Mouse (Mus musculus) intestine, embryonic 16.5 days (tissue): ENCODE measurements at regions not wholly inside any gene's neighbourhood (a gene's known extent, or its start where the extent isn't known, plus 50 kb on each side); places are given as distances from the start of the nearest gene placed in this dataset.

Experiments
- ATAC-seq: fragments of 200-750 bp; cut with Nextera tagmentation; 2 replicates; pipeline ENCODE4 v1.8.0; 2017; ENCODE audit warnings: moderate TSS enrichment, moderate library complexity
- H3K27ac ChIP-seq: fragments of 300-500 bp; sonication (generic); 2 replicates; pipeline ENCODE4 v1.5.1; 2014; ENCODE audit warnings: mild to moderate bottlenecking, low read length
- H3K27me3 ChIP-seq: fragments of 300-500 bp; sonication (generic); replicated peaks from 2 replicates; pipeline ENCODE4 v1.6.1; 2014; ENCODE audit warnings: low read length, control low read depth, mixed read lengths; ENCODE audit not compliant: control insufficient read depth, insufficient read depth
- H3K36me3 ChIP-seq: fragments of 300-500 bp; sonication (generic); 2 replicates; pipeline ENCODE4 v1.6.1; 2014; ENCODE audit warnings: low read length, control low read depth; ENCODE audit not compliant: control insufficient read depth, insufficient read depth
- H3K4me1 ChIP-seq: fragments of 300-500 bp; sonication (generic); 2 replicates; pipeline ENCODE4 v1.6.1; 2014; ENCODE audit warnings: low read length, control low read depth, mixed read lengths; ENCODE audit not compliant: control insufficient read depth, insufficient read depth
- H3K4me2 ChIP-seq: fragments of 300-500 bp; sonication (generic); 2 replicates; pipeline ENCODE4 v1.6.1; 2014; ENCODE audit warnings: low read depth, low read length, control low read depth
- H3K4me3 ChIP-seq: fragments of 300-500 bp; sonication (generic); 2 replicates; pipeline ENCODE4 v1.5.1; 2014; ENCODE audit warnings: mild to moderate bottlenecking, low read length
- H3K9ac ChIP-seq: fragments of 300-500 bp; sonication (generic); 2 replicates; pipeline ENCODE4 v1.6.1; 2014; ENCODE audit warnings: low read depth, low read length
- H3K9me3 ChIP-seq: fragments of 300-500 bp; sonication (generic); 2 replicates; pipeline ENCODE4 v1.6.1; 2016; ENCODE audit warnings: low read length, control low read depth; ENCODE audit not compliant: control insufficient read depth
- WGBS: fragments of 180-500 bp; shearing (Covaris S2); extraction: QIAGEN DNeasy Blood & Tissue Kit; methylation state at CpG from one replicate; pipeline ENCODE4 v1.1.7; 2014; 5-methylcytosine and 5-hydroxymethylcytosine counted together

DNA sequence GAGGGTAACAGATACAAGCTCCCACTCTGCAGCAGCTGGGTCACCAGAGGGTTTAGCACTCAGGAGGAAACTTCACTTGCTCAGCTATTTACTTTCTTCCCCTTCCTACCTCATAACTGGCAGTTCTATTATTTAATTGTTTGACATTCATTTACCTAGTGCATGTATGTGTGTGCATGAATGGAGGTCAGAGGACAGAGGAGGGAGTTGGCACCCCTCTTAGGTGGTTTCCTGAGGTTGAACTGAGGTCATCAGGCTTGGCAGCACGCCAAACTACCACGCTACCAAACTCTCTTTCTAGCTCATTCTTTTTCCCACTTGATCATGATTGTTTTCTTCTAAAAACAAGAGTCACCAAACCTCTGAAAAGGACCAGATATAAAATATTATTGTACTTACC lies 202.4 kb upstream of the Krr1 start:
- no peaks in the 10 kb centered on the region for H3K36me3 ChIP-seq
- no peak overlapping the region for H3K4me2 ChIP-seq
- H3K27ac ChIP-seq = no peak overlapping the region
- 59% methylated on average over 2 of the region's 2 CpGs for WGBS
- peak; percentile 62; the same call in 1 of the 2 replicates for ATAC-seq
- no peaks in the 10 kb centered on the region for H3K4me1 ChIP-seq
- no peaks in the 10 kb centered on the region for H3K27me3 ChIP-seq
- no peaks in the 10 kb centered on the region for H3K9me3 ChIP-seq
- no peak overlapping the region for H3K9ac ChIP-seq
- no peak overlapping the region for H3K4me3 ChIP-seq

GRCm38 (mm10) chr10:111771010-111771409 lies 201.5 kb upstream of the Krr1 start:
- 75% methylated on average over 4 of the region's 4 CpGs for WGBS
- Histone ChIP-seq H3K4me1 (no peaks in the 10 kb centered on the region), H3K4me3 (no peak overlapping the region), H3K27me3 (no peaks in the 10 kb centered on the region), H3K36me3 (no peaks in the 10 kb centered on the region), H3K27ac (no peak overlapping the region), H3K9ac (no peak overlapping the region), H3K9me3 (no peaks in the 10 kb centered on the region), H3K4me2 (no peak overlapping the region)
- no peak for ATAC-seq

DNA sequence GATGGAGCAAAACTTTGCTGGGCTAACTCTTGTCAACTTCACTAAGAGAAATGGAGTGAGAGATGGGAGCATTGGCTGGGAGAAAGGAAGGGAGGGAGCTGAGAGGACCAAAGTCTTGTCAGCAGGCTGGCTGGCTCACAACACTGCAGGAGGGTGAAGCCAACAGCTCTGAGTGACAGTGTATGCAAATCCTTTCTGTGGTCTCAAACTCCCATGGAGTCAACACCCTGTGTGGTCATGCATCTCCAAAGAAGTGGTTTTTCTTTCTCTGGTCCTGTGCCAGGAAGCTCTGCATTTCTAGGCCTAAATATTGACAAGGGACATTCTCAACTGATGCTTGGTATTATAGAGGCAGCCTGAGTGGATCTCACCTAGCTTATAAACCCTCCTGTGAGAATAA lies 194.9 kb upstream of the Krr1 start:
- Histone ChIP-seq H3K4me3 (no peak overlapping the region), H3K4me1 (no peaks in the 10 kb centered on the region), H3K4me2 (no peak overlapping the region), H3K36me3 (no peaks in the 10 kb centered on the region), H3K9ac (no peak overlapping the region), H3K27ac (no peak overlapping the region), H3K27me3 (no peaks in the 10 kb centered on the region), H3K9me3 (no peaks in the 10 kb centered on the region)
- ATAC-seq = no peak

DNA sequence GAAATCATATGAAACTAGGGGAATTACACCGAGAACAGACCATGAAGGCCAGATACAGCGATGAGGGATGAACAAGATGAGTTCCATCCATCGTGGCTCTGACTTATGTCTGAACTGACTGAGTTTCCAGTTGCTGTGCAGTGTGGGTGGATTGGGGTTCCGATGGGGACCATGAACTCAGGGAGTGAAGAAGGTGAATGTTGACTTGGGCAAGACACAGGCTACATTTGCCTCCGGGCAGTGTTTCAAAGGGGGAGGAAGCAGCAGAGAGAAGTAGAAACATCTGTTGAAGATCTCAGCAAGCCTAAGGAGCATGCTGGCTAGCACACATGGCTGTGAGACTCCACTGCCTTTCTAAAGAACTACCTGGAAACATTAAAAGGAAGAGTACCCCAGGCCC lies 194.4 kb upstream of the Krr1 start:
- no peak for ATAC-seq
- Histone ChIP-seq H3K4me1 (no peaks in the 10 kb centered on the region), H3K9me3 (no peaks in the 10 kb centered on the region), H3K9ac (no peak overlapping the region), H3K27me3 (no peaks in the 10 kb centered on the region), H3K4me3 (no peak overlapping the region), H3K4me2 (no peak overlapping the region), H3K27ac (no peak overlapping the region), H3K36me3 (no peaks in the 10 kb centered on the region)
- WGBS = 88% methylated on average over 5 of the region's 5 CpGs

DNA sequence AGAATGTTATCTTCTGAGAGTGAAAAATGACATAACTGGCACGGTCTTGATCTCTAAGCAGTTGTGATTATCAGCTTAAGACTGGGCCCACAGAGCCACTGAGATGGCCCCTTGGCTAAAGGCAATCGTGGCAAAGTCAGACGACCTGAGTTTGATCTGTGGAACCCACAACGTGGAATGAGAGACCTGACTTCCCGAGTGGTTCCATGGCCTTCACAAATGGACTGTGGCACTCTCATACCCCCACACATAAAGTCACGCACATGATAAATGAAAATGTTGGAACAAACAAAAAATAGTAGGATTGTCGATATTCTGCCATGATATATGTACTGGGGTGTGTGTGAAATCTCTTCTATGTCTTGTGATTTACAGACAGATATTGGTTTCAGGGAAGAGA lies 192.5 kb upstream of the Krr1 start:
- no peak overlapping the region for H3K9ac ChIP-seq
- H3K9me3 ChIP-seq = no peaks in the 10 kb centered on the region
- no peak overlapping the region for H3K4me3 ChIP-seq
- no peak for ATAC-seq
- no peak overlapping the region for H3K27ac ChIP-seq
- WGBS = 93% methylated on average over 7 of the region's 7 CpGs
- H3K27me3 ChIP-seq = no peaks in the 10 kb centered on the region
- H3K4me1 ChIP-seq = no peaks in the 10 kb centered on the region; the same call in 1 of the 2 replicates
- no peak overlapping the region for H3K4me2 ChIP-seq
- H3K36me3 ChIP-seq = no peaks in the 10 kb centered on the region

GRCm38 (mm10) chr10:111782195-111782810 lies 190.2 kb upstream of the Krr1 start:
- Histone ChIP-seq H3K9me3 (no peaks in the 10 kb centered on the region), H3K4me1 (no peaks in the 10 kb centered on the region; the same call in 1 of the 2 replicates), H3K4me3 (no peak overlapping the region), H3K27ac (no peak overlapping the region), H3K9ac (no peak overlapping the region), H3K4me2 (no peak overlapping the region), H3K27me3 (no peaks in the 10 kb centered on the region), H3K36me3 (no peaks in the 10 kb centered on the region)
- no peak for ATAC-seq
- 86% methylated on average over 22 of the region's 22 CpGs for WGBS

- Histone ChIP-seq H3K9ac (no peak overlapping the region), H3K4me1 (no peaks in the 10 kb centered on the region; the same call in 1 of the 2 replicates), H3K36me3 (no peaks in the 10 kb centered on the region), H3K4me2 (no peak overlapping the region), H3K9me3 (no peaks in the 10 kb centered on the region), H3K4me3 (no peak overlapping the region), H3K27me3 (no peaks in the 10 kb centered on the region), H3K27ac (no peak overlapping the region)
- ATAC-seq = no peak
- 72% methylated on average over 3 of the region's 3 CpGs for WGBS
Measured at GRCm38 (mm10) chr10:111783496-111783895, 189.0 kb upstream of the Krr1 start.

DNA sequence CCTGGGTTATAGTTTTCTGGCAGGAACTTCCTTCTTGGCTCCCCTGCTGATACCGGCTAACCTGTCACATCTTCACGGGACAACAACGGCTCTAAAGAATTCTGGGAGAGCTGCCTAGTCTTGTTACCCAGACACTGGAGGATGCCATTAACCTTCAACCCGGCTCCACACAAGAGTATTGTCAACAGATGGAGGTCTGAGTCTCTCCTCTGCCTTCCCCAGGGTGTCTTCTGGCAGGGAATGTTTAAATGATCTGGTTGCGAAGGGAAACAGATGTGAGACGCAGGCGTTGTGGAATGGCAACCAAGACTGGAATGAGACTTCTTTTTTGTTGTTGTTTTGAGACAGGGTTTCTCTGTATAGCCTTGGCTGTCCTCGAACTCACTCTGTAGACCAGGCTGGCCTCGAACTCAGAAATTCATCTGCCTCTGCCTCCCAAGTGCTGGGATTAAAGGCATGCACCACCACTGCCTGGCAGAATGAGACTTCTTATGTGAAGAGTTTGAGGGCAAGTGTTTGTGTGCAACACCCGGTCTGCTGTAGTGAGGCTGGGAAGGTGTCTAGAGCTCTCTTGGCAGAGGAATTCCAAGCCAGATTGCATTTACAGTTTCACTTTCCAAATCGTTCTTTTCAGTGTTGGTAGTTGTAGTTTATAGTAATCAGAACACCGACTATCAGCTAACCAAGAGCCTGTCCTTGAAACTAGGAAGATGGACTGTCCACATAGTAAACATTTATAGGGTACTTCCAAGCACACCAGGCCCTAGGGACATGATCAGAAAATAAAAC lies 188.2 kb upstream of the Krr1 start:
- WGBS = 53% methylated on average over 12 of the region's 12 CpGs
- Histone ChIP-seq H3K9ac (no peak overlapping the region), H3K36me3 (no peaks in the 10 kb centered on the region), H3K27ac (no peak overlapping the region), H3K27me3 (no peaks in the 10 kb centered on the region), H3K9me3 (no peaks in the 10 kb centered on the region), H3K4me3 (no peak overlapping the region), H3K4me1 (no peaks in the 10 kb centered on the region; the same call in 1 of the 2 replicates), H3K4me2 (no peak overlapping the region)
- no peak for ATAC-seq

DNA sequence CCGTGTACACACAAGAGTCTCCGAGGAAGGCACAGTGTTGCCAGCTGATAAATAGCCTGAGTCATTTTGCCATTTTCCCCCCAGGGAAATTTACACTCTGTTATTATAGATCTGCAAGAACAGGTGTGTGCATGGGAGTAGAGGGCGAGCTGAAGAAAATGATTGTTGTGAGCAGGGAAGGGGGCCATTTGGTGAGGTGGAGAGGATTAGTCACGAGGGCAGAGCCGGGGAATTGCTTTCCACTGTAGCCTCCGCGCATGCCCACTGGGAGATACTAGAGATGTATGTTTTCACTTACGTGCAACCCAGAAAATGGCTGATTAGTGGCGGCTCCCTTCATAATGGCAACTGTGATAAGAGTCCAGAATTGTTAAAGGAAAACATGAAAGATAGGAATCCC lies 185.3 kb upstream of the Krr1 start:
- 65% methylated on average over 9 of the region's 9 CpGs for WGBS
- Histone ChIP-seq H3K9me3 (no peaks in the 10 kb centered on the region), H3K36me3 (no peaks in the 10 kb centered on the region), H3K27ac (no peak overlapping the region), H3K27me3 (no peaks in the 10 kb centered on the region), H3K9ac (no peak overlapping the region), H3K4me2 (no peak overlapping the region), H3K4me1 (no peaks in the 10 kb centered on the region; the same call in 1 of the 2 replicates), H3K4me3 (no peak overlapping the region)
- no peak for ATAC-seq
